Mouse (Mus musculus) layer of hippocampus, postnatal 36 days (tissue): Measurements from ENCODE around the gene Peg10. TPM values are rescaled to one million over a fixed set of nuclear protein-coding genes. Genes with fewer than 3 reads are reported as not detected.

Source experiments
- DNase-seq, 2 experiments: peaks; one replicate each; pipeline ENCODE4 v3.0.0; 2022
- total RNA-seq, 2 experiments: library from RNA; stranded (reverse); gene quantifications; 2 replicates each; pipeline ENCODE4 v1.2.3; 2021

The Peg10 gene
- 1 to 10 TPM; 7.4 to 9.4 TPM for total RNA-seq

- peak; percentile 62 to 65 for DNase-seq
Measured at GRCm38 (mm10) chr6:4746696-4747439, at the start of gene Peg10, which contains the start of gene Sgce. TSS of gene Peg10 (plus strand) at chr6:4747306. TSS of gene Sgce (minus strand) at chr6:4747207.

GRCm38 (mm10) chr6:4701641-4702040, 45.5 kb upstream of the Peg10 start:
- DNase-seq = no peak

GRCm38 (mm10) chr6:4703908-4704307, 43.2 kb upstream of the Peg10 start:
- DNase-seq = no peak

- DNase-seq = no peak
Measured at GRCm38 (mm10) chr6:4706415-4706814, 40.7 kb upstream of the Peg10 start.

DNA sequence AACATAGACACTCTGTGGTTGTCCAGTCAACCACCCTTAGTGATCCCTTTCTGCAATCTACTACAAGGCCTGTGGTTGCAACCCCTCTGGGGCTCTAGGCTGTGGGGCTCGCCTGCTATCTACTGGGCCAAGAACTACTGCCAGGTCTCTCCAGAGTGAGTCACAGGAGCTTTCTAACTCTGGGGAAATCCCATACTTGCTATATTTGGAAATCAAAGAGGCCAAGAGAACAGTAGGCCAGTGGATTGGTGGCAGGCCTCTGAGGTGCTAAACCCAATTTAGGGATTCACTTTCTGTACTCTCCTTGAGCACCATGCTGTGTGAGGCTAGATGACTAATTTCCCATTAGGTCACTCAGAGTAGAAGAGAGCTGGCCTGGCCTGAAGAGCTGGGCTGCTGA, 38.1 kb upstream of the Peg10 start:
- DNase-seq = no peak

GRCm38 (mm10) chr6:4716171-4716570, 30.9 kb upstream of the Peg10 start:
- DNase-seq = no peak

GRCm38 (mm10) chr6:4717344-4717743, 29.8 kb upstream of the Peg10 start:
- no peak for DNase-seq

GRCm38 (mm10) chr6:4722142-4722541, 25.0 kb upstream of the Peg10 start:
- no peak for DNase-seq

DNA sequence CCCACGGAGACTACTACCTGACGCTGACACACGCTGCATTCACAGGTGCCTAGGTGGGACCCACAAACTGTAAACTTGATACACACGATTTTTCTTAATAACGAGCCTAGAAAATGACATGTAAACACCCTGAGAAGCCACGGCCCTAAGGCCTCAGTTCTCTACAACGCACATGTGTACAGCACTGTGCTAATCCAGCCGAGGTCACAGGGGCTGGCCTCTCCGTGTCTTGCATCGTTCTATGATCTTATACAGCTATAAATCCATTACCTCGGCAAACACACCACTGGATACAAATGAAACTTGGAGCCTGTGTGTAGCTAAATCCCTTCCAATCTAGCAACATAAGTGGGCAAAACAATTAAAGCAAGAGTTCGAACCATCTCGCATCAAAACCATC, 24.4 kb upstream of the Peg10 start:
- no peak for DNase-seq

DNA sequence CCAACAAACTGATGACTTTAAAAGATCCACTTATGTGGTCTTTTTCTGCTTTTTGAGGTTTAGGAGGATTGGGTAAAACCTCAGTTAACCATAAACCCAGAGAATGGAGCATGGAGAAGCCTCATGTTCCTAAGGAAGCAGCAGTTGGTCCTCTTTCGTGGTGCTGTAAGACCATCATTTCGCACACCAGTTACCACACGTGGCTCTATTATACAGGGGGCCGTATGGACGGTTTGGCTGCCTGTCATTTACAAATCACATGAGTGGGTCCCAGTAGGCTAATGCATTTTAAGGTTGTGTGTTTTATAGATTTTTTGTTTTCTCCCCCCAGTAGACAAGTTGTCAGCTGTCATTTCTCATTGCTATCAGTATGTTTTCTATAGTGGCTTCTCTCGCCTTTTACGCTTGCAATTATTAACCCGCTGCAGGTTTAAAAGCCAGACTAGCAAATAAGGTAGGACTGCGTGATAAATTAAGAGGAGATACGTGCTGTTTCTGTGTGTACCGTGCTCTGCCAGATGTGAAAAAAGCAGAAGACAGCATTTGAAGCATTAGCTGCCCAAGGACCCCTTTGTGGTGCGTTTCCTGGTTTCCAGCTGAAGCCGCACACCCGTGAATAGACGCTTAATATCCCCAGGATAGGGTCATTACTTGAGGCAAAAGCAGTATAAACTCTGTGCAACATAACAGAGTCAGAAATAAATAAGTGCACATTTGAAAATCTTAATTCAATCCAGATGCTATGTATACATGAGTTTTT, 22.9 kb upstream of the Peg10 start:
- no peak for DNase-seq

DNA sequence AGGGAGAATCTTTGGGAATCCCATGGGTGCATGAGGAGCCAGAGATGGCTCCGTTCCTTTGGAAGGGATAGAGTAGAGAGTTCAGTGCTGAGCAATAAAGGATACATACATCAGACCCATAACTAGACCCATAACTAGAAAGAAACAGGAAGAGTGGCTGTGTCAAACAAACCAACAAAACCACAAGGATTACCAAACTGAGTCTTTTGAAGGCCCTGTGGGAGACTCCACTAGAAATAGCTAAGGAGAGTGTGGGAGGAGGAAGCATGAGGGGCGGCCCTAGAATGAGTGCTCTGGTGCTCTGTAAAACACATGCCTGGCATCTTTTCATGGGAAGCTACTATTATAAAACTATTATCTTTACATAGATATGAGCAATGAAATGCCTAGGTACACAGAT, 18.8 kb upstream of the Peg10 start:
- DNase-seq = no peak

GRCm38 (mm10) chr6:4731675-4732074, 15.4 kb upstream of the Peg10 start:
- no peak for DNase-seq

DNA sequence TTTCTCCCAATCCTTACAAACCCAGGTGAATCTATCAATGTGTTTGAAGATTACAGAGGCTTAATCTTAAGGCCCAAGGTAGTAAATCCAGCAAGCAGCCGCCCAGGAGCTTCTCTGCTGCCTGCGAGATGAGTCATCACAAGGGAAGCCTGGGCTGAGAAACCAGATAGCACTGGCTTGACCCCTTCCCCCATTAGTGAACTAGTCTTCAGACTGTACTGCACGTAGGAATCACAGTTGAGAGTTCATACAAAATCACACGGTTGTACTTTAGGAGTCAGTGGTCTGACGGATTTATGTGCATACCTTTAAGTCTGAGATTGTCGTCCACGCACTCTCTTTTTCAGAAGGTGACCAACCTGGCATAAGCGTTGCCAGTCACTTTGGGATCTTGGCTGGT, 13.9 kb upstream of the Peg10 start:
- no peak for DNase-seq

DNA sequence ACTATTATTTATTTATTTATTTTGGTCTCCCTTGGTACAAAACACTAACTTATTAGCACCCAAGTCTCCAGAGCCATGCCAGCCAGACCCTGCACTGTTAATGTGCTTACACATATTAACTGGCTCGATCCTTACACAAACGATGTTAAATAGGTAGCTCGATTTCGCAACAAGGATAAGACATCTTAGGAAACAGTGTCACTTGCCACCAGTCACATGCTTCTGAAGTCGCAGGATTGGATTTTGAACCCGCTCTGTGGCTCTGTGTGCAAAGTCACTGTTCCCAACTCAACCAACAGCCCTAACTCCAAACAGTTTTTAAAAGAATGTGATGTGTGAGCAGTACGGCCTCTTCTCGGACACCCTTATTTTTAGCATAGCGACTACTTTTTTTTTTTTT, 10.7 kb upstream of the Peg10 start:
- DNase-seq = no peak

DNA sequence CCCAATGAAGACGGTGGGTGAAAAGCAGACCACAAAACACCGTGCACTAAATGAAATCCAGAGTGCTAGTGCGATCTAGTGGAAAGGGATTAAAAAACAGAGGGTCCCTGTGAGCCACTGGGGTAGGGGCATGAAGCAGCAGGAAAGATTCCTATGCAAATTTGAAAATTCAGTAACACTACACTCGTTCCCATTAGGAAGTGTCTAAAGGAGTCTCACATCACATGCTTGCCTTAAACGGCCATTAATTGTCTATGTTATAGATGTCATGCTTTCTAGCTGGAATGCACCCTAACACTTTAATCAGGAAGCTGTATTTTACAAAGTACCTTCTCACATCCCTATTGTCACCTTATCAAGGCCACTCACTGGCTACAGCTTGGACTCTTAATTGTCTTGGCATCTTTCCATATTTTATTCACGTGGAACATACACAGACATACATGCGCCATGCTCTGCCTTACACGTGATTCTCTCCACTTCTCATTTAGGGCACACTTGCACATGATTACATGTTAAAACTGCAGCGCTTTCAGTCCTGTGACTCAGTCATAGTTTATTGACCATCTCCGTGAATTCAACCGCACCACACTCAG, 9.0 kb upstream of the Peg10 start:
- no peak for DNase-seq

- DNase-seq = no peak
Measured at GRCm38 (mm10) chr6:4738717-4739116, 8.4 kb upstream of the Peg10 start.

GRCm38 (mm10) chr6:4739522-4740355, 7.4 kb upstream of the Peg10 start:
- no peak for DNase-seq

DNA sequence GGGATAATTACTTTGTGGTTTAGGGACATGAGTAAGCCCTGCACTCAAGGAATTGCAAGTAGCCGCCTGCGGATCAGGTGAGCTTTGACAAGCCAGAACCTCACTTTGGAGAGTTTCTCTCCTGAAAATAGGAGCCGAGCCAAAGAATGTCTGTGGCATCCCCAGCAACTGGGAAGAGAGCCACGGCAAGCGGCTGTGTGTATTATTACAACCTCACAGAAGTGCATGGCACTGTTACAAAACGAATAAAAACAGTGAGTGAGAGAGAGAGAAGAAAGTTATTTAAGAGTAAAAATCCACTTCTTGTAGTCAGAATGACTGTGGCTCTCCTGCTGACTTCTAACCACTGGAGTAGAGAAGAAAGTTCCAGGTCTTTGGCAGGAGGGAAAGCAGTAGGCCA, 6.6 kb upstream of the Peg10 start:
- DNase-seq = peak; percentile 16 to 18

GRCm38 (mm10) chr6:4746036-4746695, 940 bp upstream of the Peg10 start:
- DNase-seq = peak in 1 of 2 experiments; percentile 6

DNA sequence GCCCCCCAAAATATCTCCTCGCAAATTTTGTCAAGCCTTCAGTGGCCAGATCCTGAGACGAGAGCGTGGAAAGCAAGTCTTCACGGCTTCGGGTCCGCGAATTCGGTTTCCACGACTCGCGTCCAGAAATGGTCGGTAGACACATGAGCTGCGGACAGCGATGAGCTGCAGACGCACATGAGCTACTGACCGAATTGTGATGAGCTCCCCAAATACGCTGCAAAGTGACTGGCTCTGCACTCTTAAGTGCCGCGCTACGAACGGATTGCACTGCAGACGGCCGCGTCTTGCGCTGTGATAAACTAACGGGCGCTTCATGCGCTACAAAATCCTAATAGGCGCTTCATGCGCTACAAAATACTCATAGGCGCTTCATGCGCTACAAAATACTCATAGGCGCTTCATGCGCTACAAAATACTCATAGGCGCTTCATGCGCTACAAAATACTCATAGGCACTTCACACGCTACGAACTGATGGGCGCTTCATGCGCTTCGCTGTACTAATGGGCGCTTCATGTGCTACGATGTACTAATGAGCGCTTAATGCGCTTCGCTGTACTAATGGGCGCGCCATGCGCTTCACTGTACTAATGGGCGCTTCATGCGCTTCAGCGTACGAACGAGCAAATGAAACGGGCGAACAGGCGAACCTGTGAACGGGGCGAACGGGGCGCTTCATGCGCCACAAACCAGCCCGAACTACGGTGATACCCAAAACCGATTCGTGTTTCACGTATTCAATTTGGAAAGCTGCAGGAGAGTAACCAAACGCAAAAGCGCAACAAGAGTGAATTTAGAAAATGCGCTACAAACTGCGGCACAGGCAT, 785 bp downstream of the Peg10 start:
- peak; percentile 30 to 57 for DNase-seq

GRCm38 (mm10) chr6:4748506-4748961, 1.4 kb downstream of the Peg10 start:
- DNase-seq = peak in 1 of 2 experiments; percentile 25
